Mouse (Mus musculus): ENCODE results near the gene Kxd1.

Kxd1 gene

GRCm38 (mm10) chr8:70466771-70467170, 61.0 kb downstream of the Kxd1 start:
- no peak for DNase-seq

- no peak for DNase-seq
These were observed 61.5 kb downstream of the Kxd1 start for GRCm38 (mm10) chr8:70466305-70466704.

GRCm38 (mm10) chr8:70465701-70466100, 62.1 kb downstream of the Kxd1 start:
- DNase-seq: no peak

GRCm38 (mm10) chr8:70464162-70464561, 63.6 kb downstream of the Kxd1 start:
- DNase-seq: no peak

GRCm38 (mm10) chr8:70463306-70463705, 64.5 kb downstream of the Kxd1 start:
- DNase-seq: no peak

GRCm38 (mm10) chr8:70462516-70462813, 65.3 kb downstream of the Kxd1 start:
- DNase-seq: no peak

GRCm38 (mm10) chr8:70461765-70462515, 65.8 kb downstream of the Kxd1 start:
- no peak for DNase-seq

- DNase-seq: peak; percentile 55 to 63
These were observed 67.2 kb downstream of the Kxd1 start for GRCm38 (mm10) chr8:70460606-70461005.

- no peak for DNase-seq
These were observed 67.6 kb downstream of the Kxd1 start for GRCm38 (mm10) chr8:70460199-70460598.

- no peak for DNase-seq
These were observed 68.1 kb downstream of the Kxd1 start for GRCm38 (mm10) chr8:70459636-70460035.

- DNase-seq: no peak
These were observed 69.3 kb downstream of the Kxd1 start for GRCm38 (mm10) chr8:70458462-70458861.

All from cerebellum, postnatal 36 days (tissue).